Mouse (Mus musculus) brown adipose tissue, adult 24 weeks (tissue): Measurements from ENCODE around the gene Erfe. TPM values are rescaled to one million over a fixed set of nuclear protein-coding genes. Genes with fewer than 3 reads are reported as not detected.

Experiments
- H3K27ac ChIP-seq: fragments of 200-500 bp; replicated peaks from 2 replicates; pipeline ENCODE4 v1.5.1; 2012; ENCODE audit warnings: low read depth, mild to moderate bottlenecking, low read length
- H3K4me1 ChIP-seq: fragments of 200-500 bp; 2 replicates; pipeline ENCODE4 v1.6.1; 2012; ENCODE audit warnings: low read length, mixed read lengths; ENCODE audit not compliant: control insufficient read depth, insufficient read depth, insufficient read length
- H3K4me3 ChIP-seq: fragments of 200-500 bp; 2 replicates; pipeline ENCODE4 v1.5.1; 2012; ENCODE audit warnings: low read depth, mild to moderate bottlenecking, low read length, moderate library complexity; ENCODE audit not compliant: insufficient read depth
- polyA plus RNA-seq: library from polyadenylated mRNA; stranded (reverse); fragments of >200 nt; gene quantifications from 2 replicates; pipeline ENCODE4 v1.2.4, GENCODE M21; 2012; ENCODE audit not compliant: missing spikeins, insufficient read depth, insufficient read length

Gene Erfe
- polyA plus RNA-seq, 1 experiment, result not detected

DNA sequence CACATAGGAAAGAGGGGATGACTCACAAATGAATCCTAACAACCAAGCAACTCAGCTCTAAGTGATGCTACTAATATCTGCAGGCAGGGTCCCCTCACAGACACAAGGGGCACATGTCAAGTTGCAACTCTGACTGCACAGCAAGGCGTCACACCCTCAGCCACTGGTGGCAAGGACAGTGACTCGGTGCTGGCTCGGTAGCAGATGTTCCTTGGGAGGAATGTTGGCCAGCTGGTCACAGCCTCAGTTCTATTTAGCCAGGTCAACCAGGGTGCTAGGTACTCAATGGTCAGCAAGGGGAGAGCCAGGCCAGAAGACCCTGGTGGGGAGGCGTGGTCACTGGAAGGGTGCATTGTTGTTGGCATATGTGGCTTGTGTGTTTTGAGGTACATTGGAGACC is 41.6 kb downstream of the Erfe start:
- H3K4me3 ChIP-seq, result no peak overlapping the region
- H3K27ac ChIP-seq, result no peak overlapping the region
- no peaks in the 10 kb centered on the region for H3K4me1 ChIP-seq

DNA sequence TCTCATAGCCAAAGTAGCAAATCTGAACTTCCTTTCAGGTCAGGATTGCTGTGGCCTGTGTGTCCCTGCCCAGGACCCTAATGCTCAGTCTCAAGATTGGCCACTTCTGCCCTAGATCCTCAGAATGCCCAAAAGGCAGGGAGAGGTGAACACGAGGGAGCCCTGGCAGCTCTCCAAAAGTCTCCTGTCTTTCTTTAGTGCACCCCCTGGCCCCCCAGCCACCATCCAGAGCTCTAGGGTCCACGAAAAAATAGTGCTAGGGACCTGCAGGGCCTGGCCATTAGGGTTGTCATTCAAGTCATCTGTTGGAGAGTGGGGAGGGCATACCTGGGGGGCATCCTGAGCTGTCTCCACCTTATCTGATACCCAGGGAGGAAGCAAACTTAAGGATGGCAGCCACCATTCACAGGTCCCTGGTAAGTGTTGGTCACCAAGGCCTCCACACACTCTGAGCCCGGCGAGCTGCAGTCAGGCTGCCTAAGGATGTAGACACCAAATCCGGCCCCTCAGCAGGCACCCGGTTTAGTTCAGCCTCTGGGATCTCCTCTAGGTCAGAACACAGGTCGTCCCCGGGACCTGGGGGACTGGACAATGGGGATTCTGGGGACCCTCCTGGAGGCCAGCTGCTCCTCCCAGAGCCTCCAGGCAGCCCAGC is 45.5 kb downstream of the Erfe start:
- Histone ChIP-seq H3K4me1 (no peaks in the 10 kb centered on the region), H3K27ac (no peak overlapping the region), H3K4me3 (peak overlapping the region; percentile 86; the same call in 1 of the 2 replicates)

DNA sequence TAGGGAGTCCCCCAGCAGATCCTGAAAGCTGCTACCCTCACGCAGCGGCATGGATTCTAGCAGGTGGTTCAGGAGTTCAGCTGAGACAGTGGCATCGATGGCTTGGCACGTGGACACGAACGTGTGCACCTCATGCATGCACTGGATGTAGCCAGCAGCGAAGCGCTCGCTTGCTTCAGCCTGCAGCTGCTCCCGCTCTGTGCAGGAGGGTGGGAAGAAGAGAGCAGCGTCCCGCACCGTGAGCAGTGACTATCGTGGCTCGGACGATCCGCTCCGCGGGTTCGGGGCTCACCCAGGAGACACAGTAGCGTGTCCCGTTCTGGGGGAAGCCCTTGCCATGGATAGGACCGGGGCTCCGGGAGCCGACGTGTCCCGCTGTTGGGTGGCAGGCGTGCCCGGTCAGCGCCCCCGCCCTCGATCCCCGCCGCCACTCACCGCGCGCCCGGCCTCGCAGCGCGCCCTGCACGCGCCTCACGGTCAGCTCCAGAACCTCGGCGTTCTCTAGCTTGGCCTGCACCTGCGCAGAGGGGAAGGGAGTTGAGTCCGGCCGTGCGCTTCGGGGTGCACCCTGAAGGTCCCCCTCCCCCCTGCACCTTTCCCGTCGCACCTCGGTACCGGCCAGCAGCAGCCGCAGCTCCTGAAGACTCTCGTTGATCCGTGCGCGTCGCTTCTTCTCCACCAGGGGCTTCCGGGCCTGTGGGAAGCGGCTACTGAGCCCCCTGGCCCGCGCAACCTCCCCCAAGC is 46.2 kb downstream of the Erfe start:
- H3K27ac ChIP-seq, result no peak overlapping the region
- peak overlapping the region; percentile 86 for H3K4me3 ChIP-seq
- H3K4me1 ChIP-seq, result no peaks in the 10 kb centered on the region

DNA sequence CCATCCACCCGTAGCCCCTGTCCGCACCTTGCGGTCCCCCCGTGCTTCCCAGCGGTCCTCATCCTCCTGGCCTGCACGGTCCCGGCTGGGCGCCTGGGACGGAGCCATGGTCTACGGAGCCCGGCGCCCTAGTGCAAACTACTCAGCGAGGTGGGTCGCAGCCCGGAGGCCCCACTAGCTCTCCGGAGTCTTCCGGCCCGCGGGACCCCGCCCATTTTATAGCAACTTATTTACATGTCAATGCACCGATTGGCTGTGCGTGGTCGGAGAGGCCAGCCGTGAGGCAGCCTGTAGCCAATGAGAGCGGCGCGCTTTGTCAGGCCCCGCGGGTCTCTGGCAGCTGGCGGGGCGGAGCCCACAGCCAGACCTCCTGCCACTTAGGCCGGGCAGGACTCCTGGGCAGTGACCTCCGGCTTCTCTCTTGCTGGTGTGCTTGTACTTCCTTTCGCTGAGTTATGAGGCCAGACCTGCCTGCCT is 46.8 kb downstream of the Erfe start:
- Histone ChIP-seq H3K4me1 (no peaks in the 10 kb centered on the region), H3K4me3 (peak overlapping the region; percentile 86), H3K27ac (peak overlapping the region; percentile 78)

DNA sequence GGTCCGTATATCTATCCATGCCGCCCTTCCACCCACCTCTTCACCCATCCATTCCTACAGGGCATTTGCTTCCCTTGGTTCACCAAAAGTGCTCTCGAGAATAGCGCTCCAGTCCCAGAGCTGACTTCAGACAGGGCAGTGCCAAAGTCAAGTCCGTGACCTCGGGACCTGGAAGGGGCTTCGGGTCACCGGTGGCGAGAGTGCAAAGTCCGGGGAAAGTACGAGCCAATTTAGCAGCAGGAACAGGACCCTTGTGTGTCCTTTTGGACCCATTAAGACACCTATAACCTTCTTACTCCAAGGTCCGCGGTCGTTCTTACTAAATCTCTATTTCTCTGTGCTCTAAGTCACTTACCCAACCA is 47.3 kb downstream of the Erfe start:
- Histone ChIP-seq H3K4me3 (peak overlapping the region; percentile 86), H3K4me1 (no peaks in the 10 kb centered on the region), H3K27ac (peak overlapping the region; percentile 78)

DNA sequence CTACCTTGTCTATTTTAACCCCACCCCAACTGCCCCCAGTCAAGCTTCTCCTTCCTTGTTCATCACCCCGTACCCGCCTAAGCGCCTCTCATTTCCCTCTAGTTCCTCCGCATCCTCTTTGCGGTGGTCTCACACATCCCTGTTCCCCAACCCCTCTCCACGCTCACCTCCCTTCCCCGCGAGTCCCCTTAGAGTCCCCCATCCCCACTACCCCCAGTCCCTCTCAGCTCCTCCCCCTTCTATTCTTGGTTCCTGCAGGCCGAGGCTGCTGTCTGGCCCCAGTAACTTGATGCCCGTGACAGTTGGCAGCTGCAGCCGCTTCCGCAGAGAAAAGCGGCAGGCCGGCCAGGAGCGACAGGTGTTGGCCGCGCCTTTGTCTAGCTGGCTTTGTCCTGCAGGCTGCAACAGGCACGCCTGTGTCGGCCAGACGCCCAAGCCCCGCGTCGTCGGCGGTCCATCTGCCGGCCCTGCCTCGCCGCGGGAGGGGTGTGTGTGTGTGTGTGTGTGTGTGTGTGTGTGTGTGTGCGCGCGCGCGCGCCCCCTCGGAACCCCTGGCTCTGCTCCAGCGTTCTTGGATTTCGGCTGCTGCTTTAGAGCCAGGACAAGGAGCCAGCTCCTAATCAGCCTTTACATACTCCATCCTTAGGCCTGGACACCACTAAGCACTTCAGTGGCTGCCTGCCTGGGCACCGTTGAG is 47.8 kb downstream of the Erfe start, which contains the start of gene Hes6:
TSS of gene Hes6 (minus strand) at position 141 of the 697 bp plus-strand sequence.
- peak within 1 kb of the TSS; percentile 86 for H3K4me3 ChIP-seq
- H3K27ac ChIP-seq, result peak within 1 kb of the TSS; percentile 78
- H3K4me1 ChIP-seq, result no peaks in the 10 kb centered on the region

DNA sequence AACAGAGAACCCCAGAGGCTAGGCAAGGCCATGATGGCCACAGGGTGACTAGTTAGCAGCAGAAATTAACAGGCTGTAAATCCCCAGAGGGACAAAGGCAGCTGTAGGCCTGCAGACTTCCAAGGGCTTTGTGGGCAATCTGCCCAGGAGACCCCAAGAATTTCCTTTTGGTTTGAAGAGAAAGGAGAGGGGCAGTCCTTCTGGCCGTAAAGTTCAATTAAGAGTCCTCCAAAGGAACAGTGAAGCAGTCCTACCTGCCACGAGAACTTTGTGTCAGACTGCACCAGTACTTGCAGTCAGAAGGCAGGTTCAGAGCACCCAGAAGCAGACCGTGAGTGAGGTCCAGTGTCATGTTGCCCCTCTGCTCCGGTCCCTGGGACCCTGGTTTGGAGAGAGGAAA is 48.7 kb downstream of the Erfe start:
- H3K4me3 ChIP-seq, result no peak overlapping the region
- H3K27ac ChIP-seq, result no peak overlapping the region
- H3K4me1 ChIP-seq, result no peaks in the 10 kb centered on the region

DNA sequence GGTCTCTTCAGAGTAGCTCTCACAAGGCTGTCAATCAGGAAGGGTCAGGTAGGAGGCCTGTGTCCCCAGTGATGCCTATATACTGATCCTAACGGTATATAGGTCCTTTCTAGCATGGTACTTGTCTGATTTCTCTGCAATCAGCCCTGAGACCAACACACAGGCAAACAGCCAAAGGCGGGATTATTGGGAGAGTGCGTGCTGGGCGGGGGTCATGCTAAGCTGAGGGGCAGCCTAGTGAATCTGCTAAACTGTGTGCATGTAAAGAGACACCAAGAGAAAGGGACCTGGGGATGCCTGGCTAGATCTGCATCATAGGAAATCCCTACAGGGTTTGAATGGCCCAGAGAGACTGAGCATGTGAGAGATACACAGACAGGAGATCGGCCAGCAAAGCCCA is 49.1 kb downstream of the Erfe start:
- Histone ChIP-seq H3K27ac (no peak overlapping the region), H3K4me1 (no peaks in the 10 kb centered on the region), H3K4me3 (no peak overlapping the region)

DNA sequence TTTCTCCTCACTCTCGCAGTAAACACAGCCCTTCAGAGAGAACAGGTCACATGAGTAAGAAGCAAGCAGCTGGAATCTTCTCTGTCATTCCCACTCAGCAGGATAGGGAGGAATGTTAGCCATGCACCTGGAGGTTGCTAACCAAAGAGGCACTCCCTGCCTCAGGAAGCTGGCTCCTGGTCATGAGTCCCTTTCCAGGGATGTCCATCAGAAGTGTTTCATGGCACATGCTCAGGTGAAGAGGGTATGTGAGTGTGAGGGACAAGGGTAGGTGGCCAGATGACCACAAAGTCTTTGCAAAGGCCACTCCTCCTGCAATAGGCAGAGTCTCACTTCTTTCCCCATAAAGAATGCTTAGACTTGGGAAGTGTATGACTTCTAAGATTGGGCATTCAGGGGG is 51.8 kb downstream of the Erfe start:
- no peaks in the 10 kb centered on the region for H3K4me1 ChIP-seq
- no peak overlapping the region for H3K4me3 ChIP-seq
- no peak overlapping the region for H3K27ac ChIP-seq

DNA sequence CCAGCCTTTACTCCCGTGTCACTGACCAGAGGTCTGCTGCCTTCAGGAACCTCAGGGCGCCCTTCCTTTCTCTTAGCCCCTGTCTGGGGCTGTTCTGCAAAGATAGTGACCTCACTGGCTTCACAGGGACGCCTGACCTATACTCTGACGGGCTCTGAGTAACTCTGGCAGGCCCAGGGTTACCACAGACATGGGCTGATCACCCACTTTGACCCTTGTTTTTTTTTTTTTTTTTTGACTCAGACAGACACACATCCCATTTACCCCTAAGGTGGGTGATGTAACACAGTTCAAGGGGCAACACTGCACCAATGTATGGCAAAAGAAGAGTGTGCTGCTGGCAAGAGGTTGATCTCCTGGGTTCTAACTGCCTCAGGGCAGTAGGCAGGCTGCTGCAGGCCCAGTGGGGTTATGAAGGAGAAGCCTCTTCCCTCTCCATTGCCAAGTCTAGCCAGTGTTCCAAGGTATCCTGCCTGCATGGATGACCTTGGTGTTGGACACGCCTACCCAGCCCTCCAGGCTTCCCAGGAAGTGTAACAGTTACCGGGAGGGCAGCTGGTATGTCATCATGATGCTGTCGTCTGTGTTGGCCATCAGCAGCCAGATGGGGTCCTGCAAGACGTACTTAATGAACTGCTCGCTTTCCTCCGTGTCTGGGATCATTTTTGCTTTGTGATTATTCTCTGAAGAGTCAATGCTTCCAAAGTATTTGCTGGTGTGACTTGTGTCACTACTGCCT is 53.8 kb downstream of the Erfe start:
- Histone ChIP-seq H3K4me1 (no peaks in the 10 kb centered on the region), H3K4me3 (no peak overlapping the region), H3K27ac (no peak overlapping the region)

DNA sequence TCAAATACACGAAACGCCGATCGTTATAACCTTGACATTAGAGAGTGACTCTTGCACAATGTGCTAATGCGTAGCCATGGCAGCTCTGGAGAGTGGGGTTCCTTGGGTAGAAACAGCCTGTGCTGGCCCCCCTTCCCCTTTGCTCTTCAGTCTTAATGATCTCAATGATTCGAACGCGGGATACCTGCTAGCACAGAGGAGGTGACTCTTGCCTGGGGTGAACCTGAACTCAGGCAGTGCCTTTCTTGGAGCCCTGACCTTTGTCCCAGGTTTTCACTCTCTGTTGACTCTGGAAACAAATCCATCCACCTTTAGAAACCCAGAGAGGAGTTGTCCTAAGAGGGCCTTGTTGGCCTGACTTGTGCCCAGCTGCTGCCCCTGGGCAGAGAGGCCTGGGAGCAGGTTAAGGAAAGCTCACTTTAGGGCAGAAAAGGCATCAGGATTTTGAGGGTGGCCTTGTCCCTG is 54.4 kb downstream of the Erfe start:
- Histone ChIP-seq H3K27ac (no peak overlapping the region), H3K4me3 (no peak overlapping the region), H3K4me1 (no peaks in the 10 kb centered on the region)

Other genes with a start within 250 kb of the Erfe start
- gene Rbm44, start 221.3 kb upstream of the Erfe start, polyA plus RNA-seq, result not detected in 2 replicates
- gene Ramp1, start 186.6 kb upstream of the Erfe start, polyA plus RNA-seq, result 1.5 and 2.8 TPM in 2 replicates
- 74.2 and 90.4 TPM in 2 replicates for gene Ube2f, start 116.1 kb upstream of the Erfe start, polyA plus RNA-seq
- gene Scly, start 68.1 kb upstream of the Erfe start, polyA plus RNA-seq, result 9.1 and 10.6 TPM in 2 replicates
- gene Espnl, start 44.4 kb upstream of the Erfe start, polyA plus RNA-seq, result not detected in 2 replicates
- gene Klhl30, start 15.4 kb upstream of the Erfe start, polyA plus RNA-seq, result 0.32 and 0.71 TPM in 2 replicates
- gene Ilkap, start 32.4 kb downstream of the Erfe start, polyA plus RNA-seq, result 37.9 and 39.9 TPM in 2 replicates
- 7.8 and 10.9 TPM in 2 replicates for gene Hes6, start 47.6 kb downstream of the Erfe start, polyA plus RNA-seq
- gene Per2, start 92.9 kb downstream of the Erfe start, polyA plus RNA-seq, result 1.6 and 6.7 TPM in 2 replicates
- 3.8 and 4.9 TPM in 2 replicates for gene Traf3ip1, start 128.2 kb downstream of the Erfe start, polyA plus RNA-seq
- 3.4 and 5.0 TPM in 2 replicates for gene Asb1, start 174.1 kb downstream of the Erfe start, polyA plus RNA-seq